Mouse (Mus musculus) intestine, postnatal 0 days (tissue): ENCODE data around the gene Plekha7. TPM values are rescaled to one million over a fixed set of nuclear protein-coding genes. Genes with fewer than 3 reads are reported as not detected.

ENCODE experiments used
- ATAC-seq: fragments of 200-750 bp; cut with Nextera tagmentation; 2 replicates; pipeline ENCODE4 v1.8.0; 2017; ENCODE audit warnings: mild to moderate bottlenecking, moderate TSS enrichment, moderate library complexity
- H3K27ac ChIP-seq: fragments of 300-500 bp; sonication (generic); 2 replicates; pipeline ENCODE4 v1.5.1; 2014; ENCODE audit warnings: mild to moderate bottlenecking, low read depth, low read length, moderate library complexity
- H3K27me3 ChIP-seq: fragments of 300-500 bp; sonication (generic); replicated peaks from 2 replicates; pipeline ENCODE4 v1.6.1; 2014; ENCODE audit warnings: low read length, mixed read lengths; ENCODE audit not compliant: control insufficient read depth, insufficient read depth
- H3K36me3 ChIP-seq: fragments of 300-500 bp; sonication (generic); 2 replicates; pipeline ENCODE4 v1.6.1; 2014; ENCODE audit warnings: mild to moderate bottlenecking, moderate library complexity; ENCODE audit not compliant: control insufficient read depth, insufficient read depth
- H3K4me1 ChIP-seq: fragments of 300-500 bp; sonication (generic); replicated peaks from 2 replicates; pipeline ENCODE4 v1.6.1; 2014; ENCODE audit warnings: antibody characterized with exemption, low read length, mixed read lengths; ENCODE audit not compliant: control insufficient read depth, insufficient read depth
- H3K4me2 ChIP-seq: fragments of 300-500 bp; sonication (generic); replicated peaks from 2 replicates; pipeline ENCODE4 v1.6.1; 2014; ENCODE audit warnings: low read depth, mild to moderate bottlenecking, moderate library complexity
- H3K4me3 ChIP-seq: fragments of 300-500 bp; sonication (generic); 2 replicates; pipeline ENCODE4 v1.5.1; 2014; ENCODE audit warnings: low read depth, low read length
- H3K9ac ChIP-seq: fragments of 300-500 bp; sonication (generic); 2 replicates; pipeline ENCODE4 v1.6.1; 2014; ENCODE audit warnings: mild to moderate bottlenecking, low read depth, low read length
- H3K9me3 ChIP-seq: fragments of 300-500 bp; sonication (generic); 2 replicates; pipeline ENCODE4 v1.6.1; 2016; ENCODE audit warnings: mixed run types; ENCODE audit not compliant: control insufficient read depth
- CTCF ChIP-seq: sonication (generic); IDR thresholded peaks from 2 replicates; pipeline ENCODE4 v1.5.1; 2016; ENCODE audit warnings: low read depth, mild to moderate bottlenecking, control low read depth, antibody characterized with exemption, moderate library complexity
- WGBS: fragments of 180-500 bp; shearing (Covaris S2); extraction: QIAGEN DNeasy Blood & Tissue Kit; methylation state at CpG from one replicate; pipeline ENCODE4 v1.1.7; 2014; 5-methylcytosine and 5-hydroxymethylcytosine counted together
- polyA plus RNA-seq: library from polyadenylated mRNA; unstranded; fragments of >200 nt; fragmentation: Nextera tagmentation; extraction: Ambion mirVana; gene quantifications from 2 replicates; pipeline ENCODE4 v1.2.1, GENCODE M21; 2015

Gene Plekha7
- 17.2 and 20.2 TPM in 2 replicates for polyA plus RNA-seq

DNA sequence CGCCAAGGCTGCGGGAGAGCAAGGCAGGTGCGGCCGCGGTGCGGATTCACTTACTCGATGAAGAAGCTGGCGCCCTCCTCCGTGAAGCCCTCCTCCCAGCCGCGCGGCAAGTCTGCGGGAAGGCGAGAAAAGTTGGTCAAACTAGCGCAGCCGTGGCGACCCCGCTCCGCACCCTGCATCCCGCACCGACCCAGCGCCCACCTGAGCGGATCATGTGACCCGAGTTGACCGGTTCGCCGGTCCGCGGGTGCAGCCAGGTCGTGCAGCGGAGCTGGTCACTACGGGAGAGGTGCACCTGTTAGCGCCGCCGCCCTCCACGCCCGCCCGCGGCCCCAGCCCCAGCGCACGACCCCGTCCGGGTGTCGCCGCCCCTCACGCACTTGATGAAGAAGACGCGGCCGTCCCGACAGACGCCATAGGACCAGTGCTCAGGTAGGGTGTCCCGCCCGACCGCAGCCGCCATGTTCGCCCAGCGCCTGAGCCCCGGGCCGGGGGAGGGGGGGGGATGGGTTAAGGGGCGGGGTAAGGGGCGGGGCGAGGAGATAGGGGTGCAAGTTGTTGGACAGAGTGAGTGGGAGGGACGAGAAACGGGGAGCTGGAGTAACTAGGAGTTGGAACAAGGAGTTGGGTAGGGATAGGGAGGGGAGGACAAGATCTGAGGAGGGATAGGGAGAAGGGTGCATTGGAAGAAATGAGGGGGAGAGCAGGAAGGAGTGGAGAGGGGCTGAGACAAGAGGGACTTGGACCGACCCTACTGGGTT is at the start of gene Plekha7:
Gene Plekha7, minus strand, starts transcription at position 506 of the 761 bp plus-strand sequence.
- Histone ChIP-seq H3K27me3 (no peaks in the 10 kb centered on the region), H3K4me1 (0 out of 2 replicates have a peak, but pooled peaks cover 4% of the 10 kb centered on the region), H3K4me3 (peak within 1 kb of the TSS; percentile 82), H3K27ac (peak within 1 kb of the TSS; percentile 86), H3K9me3 (no peaks in the 10 kb centered on the region), H3K4me2 (peak within 1 kb of the TSS; percentile 96), H3K36me3 (no peaks in the 10 kb centered on the region), H3K9ac (peak within 1 kb of the TSS; percentile 63)
- peak; percentile 85 for ATAC-seq
- no peak for TF ChIP-seq CTCF
- under 1% methylated on average over 65 of the region's 65 CpGs for WGBS

DNA sequence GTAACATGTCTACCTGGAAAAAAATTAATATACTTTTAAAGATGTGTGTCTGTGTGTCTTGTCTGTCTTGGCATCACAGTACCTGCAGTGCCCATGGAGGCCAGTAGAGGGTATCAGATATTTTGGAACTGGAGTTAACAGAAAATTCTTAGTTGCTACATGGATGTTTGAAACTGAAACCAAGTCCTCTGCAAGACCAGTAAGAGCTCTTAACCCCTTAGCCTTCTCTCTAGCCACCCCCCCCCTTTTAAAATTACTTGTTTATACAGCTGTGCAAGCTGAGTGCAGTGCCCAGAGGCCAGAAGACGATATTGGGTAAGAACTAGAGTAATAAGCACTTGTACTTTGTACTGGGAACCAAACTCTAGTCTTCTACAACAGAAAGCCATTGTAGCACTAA is 28.1 kb upstream of the Plekha7 start:
- H3K4me2 ChIP-seq = no peak overlapping the region; the same call in 1 of the 2 replicates
- H3K4me1 ChIP-seq = peaks cover 5% of the 10 kb centered on the region; the same call in 1 of the 2 replicates
- no peaks in the 10 kb centered on the region for H3K9me3 ChIP-seq
- 3% methylated on average over 1 of the region's 1 CpGs for WGBS
- H3K27ac ChIP-seq = peak overlapping the region; percentile 17; the same call in 1 of the 2 replicates
- peak; percentile 69 for TF ChIP-seq CTCF
- no peak overlapping the region for H3K4me3 ChIP-seq
- no peaks in the 10 kb centered on the region for H3K27me3 ChIP-seq
- ATAC-seq = peak; percentile 86
- no peak overlapping the region for H3K9ac ChIP-seq
- peaks cover 22% of the 10 kb centered on the region for H3K36me3 ChIP-seq

DNA sequence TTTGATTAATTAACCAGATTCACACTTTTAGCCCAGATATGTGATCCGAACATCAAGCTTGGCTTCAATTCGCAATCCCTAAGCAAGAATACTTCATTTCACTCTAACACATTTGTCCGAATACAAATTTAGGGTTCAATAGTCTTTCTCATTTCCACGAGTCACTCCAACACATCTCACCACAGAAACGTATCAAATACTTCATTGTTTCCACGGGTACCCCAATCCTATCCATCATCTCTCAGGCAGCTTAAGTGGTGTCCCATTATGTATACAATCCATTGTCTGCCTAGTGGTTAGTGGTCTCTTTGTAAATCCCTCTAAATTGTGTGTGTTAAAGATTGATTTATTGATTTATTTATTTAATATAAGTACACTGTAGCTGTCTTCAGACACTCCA is 27.0 kb upstream of the Plekha7 start:
- TF ChIP-seq CTCF = no peak
- Histone ChIP-seq H3K4me3 (no peak overlapping the region), H3K9ac (no peak overlapping the region)

DNA sequence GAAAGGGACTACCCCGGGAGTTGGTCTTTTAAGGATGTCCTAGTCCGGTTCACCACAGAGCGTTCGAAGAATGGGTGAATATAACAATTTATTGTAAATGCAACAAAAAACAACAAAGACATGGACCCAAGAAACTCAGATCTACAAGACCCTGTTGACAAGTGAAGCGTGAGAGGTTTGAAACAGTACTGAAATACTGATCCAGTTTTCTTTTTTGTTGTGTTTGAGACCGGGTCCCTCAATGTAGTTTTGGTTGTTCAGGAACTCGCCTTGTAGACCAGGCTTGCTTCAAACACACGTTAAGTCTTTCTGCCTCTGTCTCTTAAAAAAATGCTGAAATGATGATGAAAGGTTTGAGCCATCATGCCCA is 26.5 kb upstream of the Plekha7 start:
- Histone ChIP-seq H3K9me3 (no peaks in the 10 kb centered on the region), H3K27me3 (no peaks in the 10 kb centered on the region), H3K4me1 (peaks cover 5% of the 10 kb centered on the region; the same call in 1 of the 2 replicates), H3K4me3 (peak overlapping the region; percentile 81), H3K9ac (peak overlapping the region; percentile 88), H3K4me2 (peak overlapping the region; percentile 82), H3K27ac (no peak overlapping the region), H3K36me3 (peaks cover 27% of the 10 kb centered on the region)
- ATAC-seq = no peak
- no peak for TF ChIP-seq CTCF
- WGBS = 15% methylated on average over 8 of the region's 8 CpGs

More for the DNA sequence above, 27.0 kb upstream of the Plekha7 start:
- peaks cover 31% of the 10 kb centered on the region for H3K36me3 ChIP-seq
- no peaks in the 10 kb centered on the region for H3K27me3 ChIP-seq
- H3K4me1 ChIP-seq = peaks cover 5% of the 10 kb centered on the region; the same call in 1 of the 2 replicates
- WGBS = 64% methylated on average over 6 of the region's 6 CpGs
- H3K9me3 ChIP-seq = no peaks in the 10 kb centered on the region
- H3K4me2 ChIP-seq = no peak overlapping the region
- ATAC-seq = no peak
- no peak overlapping the region for H3K27ac ChIP-seq

DNA sequence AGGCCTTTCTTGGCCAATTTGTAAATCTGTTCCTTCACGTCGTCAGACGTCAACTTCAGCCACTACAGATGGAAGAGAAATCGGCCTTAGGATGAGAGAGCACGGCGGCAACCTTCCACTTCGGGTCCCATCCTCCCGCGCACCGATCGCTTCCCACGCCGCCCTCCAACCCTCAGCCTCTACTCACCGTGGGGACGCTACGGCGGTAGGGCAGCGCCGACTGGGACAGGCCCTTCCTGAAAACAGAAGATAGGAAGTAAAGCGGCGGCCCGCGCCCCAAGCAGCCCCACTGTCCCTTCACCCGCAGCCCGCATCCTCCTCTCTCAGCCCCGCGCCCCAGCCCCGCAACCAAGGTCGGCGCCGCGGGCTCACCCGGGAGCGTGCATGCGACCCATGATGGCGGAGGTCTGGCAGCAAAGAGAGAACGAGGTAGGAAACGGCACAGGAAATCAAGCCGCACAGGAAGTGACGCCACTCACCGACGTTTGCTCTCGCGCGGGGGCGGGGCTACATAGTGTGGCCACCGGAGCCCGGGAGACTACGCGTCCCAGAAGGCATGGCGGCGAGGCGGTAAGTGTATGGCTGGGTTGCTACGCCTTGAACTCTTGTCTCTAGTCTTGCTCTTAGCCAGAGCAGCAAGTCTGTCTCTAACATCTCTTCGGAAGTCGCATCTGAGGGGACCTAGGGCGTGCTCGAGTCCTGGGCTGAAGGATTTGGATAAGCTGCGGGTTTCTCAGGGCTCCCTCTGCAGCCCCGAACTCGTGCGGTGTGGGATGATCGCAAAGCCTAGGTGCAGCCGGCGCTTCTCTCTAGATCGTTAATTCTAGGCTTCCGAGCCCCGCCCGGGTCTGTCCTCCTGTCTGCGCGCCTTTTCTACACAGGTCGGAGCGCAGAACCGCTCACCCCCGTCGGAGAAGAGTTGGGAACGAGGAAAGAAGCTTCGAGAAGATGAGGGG is 25.8 kb upstream of the Plekha7 start, which contains the start of gene Rps13:
Gene Rps13, minus strand, starts transcription at position 483 of the 956 bp plus-strand sequence.
- peak within 1 kb of the TSS; percentile 88 for H3K9ac ChIP-seq
- ATAC-seq = peak; percentile 94
- no peaks in the 10 kb centered on the region for H3K9me3 ChIP-seq
- H3K4me1 ChIP-seq = peaks cover 5% of the 10 kb centered on the region; the same call in 1 of the 2 replicates
- H3K27ac ChIP-seq = peak within 1 kb of the TSS; percentile 76
- WGBS = under 1% methylated on average over 77 of the region's 78 CpGs
- TF ChIP-seq CTCF = no peak
- H3K36me3 ChIP-seq = peaks cover 22% of the 10 kb centered on the region
- H3K4me2 ChIP-seq = peak within 1 kb of the TSS; percentile 82
- peak within 1 kb of the TSS; percentile 81 for H3K4me3 ChIP-seq
- H3K27me3 ChIP-seq = no peaks in the 10 kb centered on the region

DNA sequence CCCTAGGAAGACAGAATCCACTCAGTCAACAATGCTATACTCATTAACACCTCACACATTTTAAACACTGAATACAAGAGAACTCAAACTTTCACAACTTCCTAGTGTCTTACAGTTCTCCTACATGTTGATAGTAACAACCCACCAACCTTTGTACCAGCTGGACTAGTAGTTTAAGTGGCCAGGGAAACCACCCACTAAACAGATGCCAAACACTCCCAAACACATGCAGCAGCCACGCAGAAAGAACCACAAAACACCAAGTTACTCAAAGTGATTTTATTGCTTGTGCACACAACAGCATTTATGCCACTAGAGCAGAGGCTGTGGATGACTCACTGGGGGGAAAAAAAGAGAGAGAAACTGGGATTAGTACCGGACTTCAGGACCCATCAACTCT is 23.1 kb upstream of the Plekha7 start:
- no peak for ATAC-seq
- WGBS = 63% methylated on average over 2 of the region's 2 CpGs
- Histone ChIP-seq H3K27ac (no peak overlapping the region), H3K4me2 (no peak overlapping the region), H3K36me3 (peaks cover 22% of the 10 kb centered on the region), H3K27me3 (no peaks in the 10 kb centered on the region), H3K9me3 (no peaks in the 10 kb centered on the region), H3K9ac (no peak overlapping the region), H3K4me1 (0 out of 2 replicates have a peak, but pooled peaks cover under 1% of the 10 kb centered on the region), H3K4me3 (no peak overlapping the region)
- TF ChIP-seq CTCF = no peak
